Mouse (Mus musculus): ENCODE measurements around the gene Rps6kb2. TPM values are rescaled to one million over a fixed set of nuclear protein-coding genes. Genes with fewer than 3 reads are reported as not detected.

Gene Rps6kb2
- total and polyA plus RNA-seq, 2 experiments from 2014 or later, result 35.2 to 62.0 TPM

GRCm38 (mm10) chr19:4121097-4121805, 41.9 kb downstream of the Rps6kb2 start:
- TF ChIP-seq CTCF (IDR thresholded peaks at IDR 0.05; ENCODE audit: low read depth), result no peak
- no peak for TF ChIP-seq EP300 (IDR thresholded peaks at IDR 0.05; ENCODE audit: low read depth)
- DNase-seq (ENCODE audit: low spot score) (peak; percentile 99), ATAC-seq (ENCODE audit: insufficient read depth, low read depth) (peak; percentile 73)
- H3K4me2 ChIP-seq (ENCODE audit: low read depth, low read length), result peak overlapping the region; percentile 57
- no peak overlapping the region; the same call in 1 of the 2 replicates for H3K9ac ChIP-seq (replicated peaks; ENCODE audit: low read depth, low read length)
- WGBS, result 3% methylated on average over 38 of the region's 38 CpGs
- H3K9me3 ChIP-seq (replicated peaks; ENCODE audit: control insufficient read depth, low read length), result no peaks in the 10 kb centered on the region
- H3K4me3 ChIP-seq (ENCODE audit: low read depth, low read length), result peak overlapping the region; percentile 38
- peak overlapping the region; percentile 63 for H3K27ac ChIP-seq (ENCODE audit: low read depth)
- no peaks in the 10 kb centered on the region for H3K27me3 ChIP-seq (ENCODE audit: control insufficient read depth, insufficient read depth, low read length)
- H3K4me1 ChIP-seq (ENCODE audit: control insufficient read depth, insufficient read depth), result peaks cover 9% of the 10 kb centered on the region; the same call in 1 of the 2 replicates
- H3K36me3 ChIP-seq (replicated peaks; ENCODE audit: control insufficient read depth, insufficient read depth, low read length), result peaks cover 15% of the 10 kb centered on the region

DNA sequence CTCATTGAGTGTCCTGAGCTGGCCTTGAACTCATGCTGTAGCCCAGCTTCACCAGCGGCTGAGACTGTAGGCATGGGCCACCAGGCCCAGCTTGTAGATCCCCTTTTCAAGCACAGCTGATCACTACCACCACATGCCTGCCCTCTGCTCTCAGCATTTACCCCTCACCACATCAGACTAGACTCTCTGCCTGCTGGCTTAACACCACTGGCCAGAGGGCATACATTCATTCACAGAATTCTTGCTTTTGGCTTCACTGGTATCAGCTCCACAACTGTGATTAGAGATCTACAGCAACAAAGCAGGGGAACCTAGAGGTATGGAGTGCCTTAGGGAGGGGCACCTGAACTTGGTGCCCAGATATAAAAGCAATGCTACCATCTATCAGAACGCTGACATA, 42.7 kb downstream of the Rps6kb2 start:
- H3K9ac ChIP-seq (replicated peaks; ENCODE audit: low read depth, low read length), result no peak overlapping the region
- no peak overlapping the region for H3K27ac ChIP-seq (ENCODE audit: low read depth)
- no peak for DNase-seq (ENCODE audit: low spot score)
- TF ChIP-seq EP300 (IDR thresholded peaks at IDR 0.05; ENCODE audit: low read depth) (no peak), CTCF (IDR thresholded peaks at IDR 0.05; ENCODE audit: low read depth) (no peak)
- H3K27me3 ChIP-seq (ENCODE audit: control insufficient read depth, insufficient read depth, low read length), result no peaks in the 10 kb centered on the region
- peaks cover 9% of the 10 kb centered on the region; the same call in 1 of the 2 replicates for H3K4me1 ChIP-seq (ENCODE audit: control insufficient read depth, insufficient read depth)
- no peak overlapping the region for H3K4me3 ChIP-seq (ENCODE audit: low read depth, low read length)
- ATAC-seq (ENCODE audit: insufficient read depth, low read depth), result no peak
- no peaks in the 10 kb centered on the region for H3K9me3 ChIP-seq (replicated peaks; ENCODE audit: control insufficient read depth, low read length)
- 87% methylated on average over 2 of the region's 2 CpGs for WGBS
- peaks cover 21% of the 10 kb centered on the region for H3K36me3 ChIP-seq (replicated peaks; ENCODE audit: control insufficient read depth, insufficient read depth, low read length)
- peak overlapping the region; percentile 57 for H3K4me2 ChIP-seq (ENCODE audit: low read depth, low read length)

DNA sequence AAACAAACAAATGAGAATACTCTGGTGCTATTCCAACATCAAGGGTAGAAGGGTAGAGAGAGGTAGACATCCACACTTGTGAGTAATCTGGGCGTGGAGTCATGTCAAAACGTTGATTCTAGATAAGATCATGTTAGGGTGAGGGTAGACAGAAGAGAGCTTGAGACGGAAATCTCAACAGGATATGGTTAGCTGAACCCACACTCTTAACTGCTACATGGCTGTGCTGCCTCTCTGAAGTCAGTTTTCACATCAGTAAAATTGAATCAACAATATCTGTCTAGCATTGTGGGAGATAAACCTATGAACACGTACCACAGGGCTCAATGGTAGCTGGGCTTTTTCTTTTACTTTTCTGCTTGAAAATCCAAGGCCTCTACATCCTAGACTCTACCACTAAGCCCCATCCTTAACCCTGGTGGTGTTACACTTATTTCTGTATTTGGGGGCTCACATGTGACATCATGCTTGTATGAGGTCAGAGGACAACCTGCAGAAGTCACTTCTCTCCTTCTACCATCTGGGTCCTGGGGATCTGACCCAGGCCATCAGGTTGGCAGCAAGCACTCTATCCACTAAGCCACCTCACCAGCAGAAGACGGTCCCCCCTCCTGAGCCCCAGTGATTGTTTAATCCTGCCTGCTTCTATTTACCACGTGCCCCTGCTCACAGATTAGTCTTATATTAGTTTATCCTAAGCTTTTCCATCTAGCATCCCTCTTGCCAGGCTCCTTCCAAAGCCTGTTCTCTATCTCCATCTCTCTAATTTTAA, 43.3 kb downstream of the Rps6kb2 start:
- Histone ChIP-seq H3K4me1 (ENCODE audit: control insufficient read depth, insufficient read depth) (peaks cover 9% of the 10 kb centered on the region; the same call in 1 of the 2 replicates), H3K27me3 (ENCODE audit: control insufficient read depth, insufficient read depth, low read length) (no peaks in the 10 kb centered on the region), H3K36me3 (replicated peaks; ENCODE audit: control insufficient read depth, insufficient read depth, low read length) (peaks cover 27% of the 10 kb centered on the region), H3K4me2 (ENCODE audit: low read depth, low read length) (no peak overlapping the region), H3K4me3 (ENCODE audit: low read depth, low read length) (no peak overlapping the region), H3K9me3 (replicated peaks; ENCODE audit: control insufficient read depth, low read length) (no peaks in the 10 kb centered on the region), H3K9ac (replicated peaks; ENCODE audit: low read depth, low read length) (no peak overlapping the region), H3K27ac (ENCODE audit: low read depth) (no peak overlapping the region)
- ATAC-seq (ENCODE audit: insufficient read depth, low read depth), result no peak
- TF ChIP-seq CTCF (IDR thresholded peaks at IDR 0.05; ENCODE audit: low read depth), result no peak
- no peak for TF ChIP-seq EP300 (IDR thresholded peaks at IDR 0.05; ENCODE audit: low read depth)
- no peak for DNase-seq (ENCODE audit: low spot score)
- WGBS, result 77% methylated on average over 6 of the region's 6 CpGs

- DNase-seq (ENCODE audit: low spot score), result no peak
- H3K4me2 ChIP-seq (ENCODE audit: low read depth, low read length), result no peak overlapping the region
- no peaks in the 10 kb centered on the region for H3K9me3 ChIP-seq (replicated peaks; ENCODE audit: control insufficient read depth, low read length)
- H3K4me3 ChIP-seq (ENCODE audit: low read depth, low read length), result no peak overlapping the region
- no peak overlapping the region for H3K9ac ChIP-seq (replicated peaks; ENCODE audit: low read depth, low read length)
- 92% methylated on average over 2 of the region's 2 CpGs for WGBS
- H3K4me1 ChIP-seq (ENCODE audit: control insufficient read depth, insufficient read depth), result peaks cover 13% of the 10 kb centered on the region
- no peak for ATAC-seq (ENCODE audit: insufficient read depth, low read depth)
- TF ChIP-seq CTCF (IDR thresholded peaks at IDR 0.05; ENCODE audit: low read depth) (no peak), EP300 (IDR thresholded peaks at IDR 0.05; ENCODE audit: low read depth) (no peak)
- no peak overlapping the region for H3K27ac ChIP-seq (ENCODE audit: low read depth)
- H3K36me3 ChIP-seq (replicated peaks; ENCODE audit: control insufficient read depth, insufficient read depth, low read length), result peaks cover 35% of the 10 kb centered on the region
- no peaks in the 10 kb centered on the region for H3K27me3 ChIP-seq (ENCODE audit: control insufficient read depth, insufficient read depth, low read length)
Observed at GRCm38 (mm10) chr19:4118350-4118749, 44.8 kb downstream of the Rps6kb2 start.

DNA sequence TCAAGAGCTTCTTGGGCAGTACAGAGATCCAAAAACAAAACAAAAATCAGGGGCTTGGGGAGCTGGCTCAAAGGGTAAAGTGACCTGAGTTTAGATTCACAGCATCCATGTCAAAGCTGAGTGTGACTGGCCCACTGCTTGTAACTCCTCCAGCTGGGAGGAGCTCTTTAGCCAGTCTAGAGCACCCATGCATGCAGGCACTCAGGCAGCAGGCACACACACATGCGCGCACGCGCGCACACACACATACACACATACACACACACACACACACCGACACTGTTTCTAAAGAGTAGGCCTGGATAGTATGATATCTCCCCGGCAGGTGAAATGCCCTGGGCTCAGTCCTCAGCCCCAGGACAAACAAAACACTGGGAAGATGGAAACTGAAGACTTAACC, 46.1 kb downstream of the Rps6kb2 start:
- WGBS, result 97% methylated on average over 7 of the region's 7 CpGs
- H3K4me3 ChIP-seq (ENCODE audit: low read depth, low read length), result no peak overlapping the region
- no peak for ATAC-seq (ENCODE audit: insufficient read depth, low read depth)
- DNase-seq (ENCODE audit: low spot score), result no peak
- H3K27me3 ChIP-seq (ENCODE audit: control insufficient read depth, insufficient read depth, low read length), result no peaks in the 10 kb centered on the region
- no peaks in the 10 kb centered on the region for H3K9me3 ChIP-seq (replicated peaks; ENCODE audit: control insufficient read depth, low read length)
- peaks cover 19% of the 10 kb centered on the region for H3K4me1 ChIP-seq (ENCODE audit: control insufficient read depth, insufficient read depth)
- no peak overlapping the region for H3K4me2 ChIP-seq (ENCODE audit: low read depth, low read length)
- no peak for TF ChIP-seq CTCF (IDR thresholded peaks at IDR 0.05; ENCODE audit: low read depth)
- no peak for TF ChIP-seq EP300 (IDR thresholded peaks at IDR 0.05; ENCODE audit: low read depth)
- H3K27ac ChIP-seq (ENCODE audit: low read depth), result no peak overlapping the region
- peaks cover 44% of the 10 kb centered on the region for H3K36me3 ChIP-seq (replicated peaks; ENCODE audit: control insufficient read depth, insufficient read depth, low read length)
- no peak overlapping the region for H3K9ac ChIP-seq (replicated peaks; ENCODE audit: low read depth, low read length)
